Mouse (Mus musculus) testis, adult 2 months (tissue): Measurements from ENCODE around the gene Fam78a.

Experiments used
- CTCF ChIP-seq: fragments of 200-500 bp; IDR thresholded peaks from 2 replicates; pipeline ENCODE4 v1.5.1; 2012; ENCODE audit warnings: low read depth, mild to moderate bottlenecking, inconsistent platforms, low read length, moderate library complexity; ENCODE audit not compliant: control insufficient read depth, insufficient read depth, insufficient replicate concordance
- POLR2A ChIP-seq: fragments of 200-500 bp; IDR thresholded peaks from 2 replicates; pipeline ENCODE4 v1.6.1; 2012; ENCODE audit warnings: low read depth, mild to moderate bottlenecking, inconsistent platforms, low read length, moderate library complexity; ENCODE audit not compliant: control insufficient read depth

- TF ChIP-seq CTCF (no peak), POLR2A (no peak)
These were observed 50.5 kb downstream of the Fam78a start for GRCm38 (mm10) chr2:32034206-32034605.
